ENCODE assay signal across 23 mouse cellular contexts in genomic region chr3:105501071-105501470, GRCm38 (mm10). TPM values are rescaled to one million over a fixed set of nuclear protein-coding genes. Genes with fewer than 3 reads are reported as not detected.
A peak's percentile ranks its signal among the peaks of the same experiment; 100 is the strongest.
DNase-seq lines count a peak whose midpoint lies in the region; ATAC-seq and TF ChIP-seq lines count a peak whose summit lies in the region.
"Had no signal": no experiment of that assay in that cellular context is flagged by ENCODE, and none has a peak within 500 bp of the region (broad histone marks: within the 10 kb centered on the region; RNA-seq: fewer than 3 reads in every experiment).

No protein-coding gene starts in this region.

- no peak for DNase-seq in kidney, postnatal 14 days
- peak; percentile 59 for DNase-seq in kidney, postnatal 0 days (ENCODE audit: low spot score)
- no peak for DNase-seq in kidney, adult 2 months
- peak; percentile 45 to 48 for DNase-seq in kidney, postnatal 4 days
- no peak for DNase-seq in kidney, postnatal 25 days
- DNase-seq: adrenal gland, adult 8-10 months; adrenal gland, postnatal 14 days; adrenal gland, postnatal 36 days; B cell, adult 2 months; cerebellum, adult 11-12 months; cerebellum, adult 2 months; cerebellum, adult 9-10 months; cerebellum, postnatal 10 days; cerebellum, postnatal 25 days had no signal

- no peak overlapping the region for H3K4me3 ChIP-seq in kidney, embryonic 14.5 days (ENCODE audit: low read length)
- no peak overlapping the region for H3K4me3 ChIP-seq in kidney, postnatal 0 days (replicated peaks; ENCODE audit: low read depth, low read length)
- no peak overlapping the region for H3K4me3 ChIP-seq in kidney, adult 2 months (ENCODE audit: insufficient read depth, low read depth, low read length)
- H3K4me3 ChIP-seq: embryonic facial prominence, embryonic 10.5 days; embryonic facial prominence, embryonic 12.5 days; forebrain, embryonic 13.5 days; forebrain, embryonic 15.5 days had no signal

- no peaks in the 10 kb centered on the region for H3K36me3 ChIP-seq in kidney, embryonic 14.5 days (ENCODE audit: control insufficient read depth, insufficient read depth, low read length)
- no peaks in the 10 kb centered on the region for H3K36me3 ChIP-seq in kidney, postnatal 0 days (ENCODE audit: insufficient read depth, low read length)
- H3K36me3 ChIP-seq in kidney, adult 2 months (ENCODE audit: control insufficient read depth, insufficient read depth, low read length), result no peaks in the 10 kb centered on the region
- H3K36me3 ChIP-seq: embryonic facial prominence, embryonic 10.5 days; embryonic facial prominence, embryonic 12.5 days; forebrain, embryonic 15.5 days; G1E had no signal

- no peak overlapping the region for H3K27ac ChIP-seq in kidney, embryonic 14.5 days (ENCODE audit: low read depth, low read length)
- H3K27ac ChIP-seq in kidney, postnatal 0 days, result no peak overlapping the region
- no peak overlapping the region for H3K27ac ChIP-seq in kidney, adult 2 months (ENCODE audit: insufficient read depth, low read depth, low read length)
- H3K27ac ChIP-seq: embryonic facial prominence, embryonic 10.5 days; embryonic facial prominence, embryonic 12.5 days; forebrain, embryonic 13.5 days; forebrain, embryonic 15.5 days had no signal

- WGBS in kidney, embryonic 14.5 days, result 63% methylated on average over 1 of the region's 1 CpGs
- WGBS in kidney, postnatal 0 days, result 48% methylated on average over 1 of the region's 1 CpGs
- WGBS in kidney, adult 2 months, result 63% methylated on average over 1 of the region's 1 CpGs

- 0 out of 2 replicates have a peak, but pooled peaks have one; percentile 72 for ATAC-seq in kidney, embryonic 14.5 days (ENCODE audit: low FRiP score, low TSS enrichment)
- ATAC-seq in kidney, postnatal 0 days (replicated peaks; ENCODE audit: low FRiP score, low read depth), result 0 out of 2 replicates have a peak, but pooled peaks have one; percentile 43
- ATAC-seq: activated CD4-positive, CD25-positive, alpha-beta regulatory T cell, adult 4 months; CD4-positive, CD25-positive, alpha-beta regulatory T cell, adult 4 months; forebrain, embryonic 13.5 days; forebrain, embryonic 15.5 days; Patski had no signal

- H3K4me2 ChIP-seq in kidney, embryonic 14.5 days (replicated peaks; ENCODE audit: low read depth, low read length), result no peak overlapping the region
- no peak overlapping the region for H3K4me2 ChIP-seq in kidney, postnatal 0 days (ENCODE audit: low read length)
- H3K4me2 ChIP-seq: embryonic facial prominence, embryonic 12.5 days; forebrain, embryonic 13.5 days; forebrain, embryonic 15.5 days had no signal

- no peaks in the 10 kb centered on the region for H3K27me3 ChIP-seq in kidney, embryonic 14.5 days (ENCODE audit: control insufficient read depth, insufficient read depth, low read length)
- no peaks in the 10 kb centered on the region for H3K27me3 ChIP-seq in kidney, postnatal 0 days (ENCODE audit: insufficient read depth, low read length)
- H3K27me3 ChIP-seq in kidney, adult 2 months (replicated peaks; ENCODE audit: control insufficient read depth, insufficient read depth, low read length), result no peaks in the 10 kb centered on the region
- H3K27me3 ChIP-seq: embryonic facial prominence, embryonic 12.5 days; forebrain, embryonic 13.5 days; forebrain, embryonic 15.5 days had no signal

- H3K9me3 ChIP-seq in kidney, embryonic 14.5 days (ENCODE audit: control insufficient read depth, low read length), result no peaks in the 10 kb centered on the region
- no peaks in the 10 kb centered on the region for H3K9me3 ChIP-seq in kidney, postnatal 0 days (replicated peaks; ENCODE audit: low read length)
- H3K9me3 ChIP-seq: embryonic facial prominence, embryonic 10.5 days; embryonic facial prominence, embryonic 12.5 days; forebrain, embryonic 13.5 days; forebrain, embryonic 15.5 days; G1E had no signal

- TF ChIP-seq CTCF in kidney, postnatal 0 days (IDR thresholded peaks at IDR 0.05; ENCODE audit: low read depth), result no peak
- TF ChIP-seq CTCF in kidney, adult 2 months (conservative IDR thresholded peaks at IDR 0.05; ENCODE audit: insufficient read depth, insufficient read length, low read depth, low read length), result no peak

- H3K4me1 ChIP-seq in kidney, embryonic 14.5 days (ENCODE audit: control insufficient read depth, insufficient read depth, low read length), result 0 out of 2 replicates have a peak, but pooled peaks cover 3% of the 10 kb centered on the region
- H3K4me1 ChIP-seq in kidney, postnatal 0 days (replicated peaks; ENCODE audit: insufficient read depth, low read length), result no peaks in the 10 kb centered on the region
- H3K4me1 ChIP-seq in kidney, adult 2 months (ENCODE audit: control insufficient read depth, insufficient read depth, low read length), result no peaks in the 10 kb centered on the region
- H3K4me1 ChIP-seq: embryonic facial prominence, embryonic 12.5 days had no signal

- TF ChIP-seq POLR2A in kidney, adult 2 months (IDR thresholded peaks at IDR 0.05; ENCODE audit: low read depth, low read length), result no peak

- no peak overlapping the region for H3K9ac ChIP-seq in kidney, embryonic 14.5 days (ENCODE audit: low read depth, low read length)
- no peak overlapping the region for H3K9ac ChIP-seq in kidney, postnatal 0 days (ENCODE audit: low read depth, low read length)
- H3K9ac ChIP-seq: embryonic facial prominence, embryonic 12.5 days; forebrain, embryonic 13.5 days; forebrain, embryonic 15.5 days had no signal

RNA-seq across cellular contexts. Expression of gene Kcnd3, which starts 48.9 kb away (rescaled TPM):
- polyA plus RNA-seq in kidney, embryonic 14.5 days (2014; fragmentation: Nextera tagmentation; extraction: Ambion mirVana), result 1.5 and 2.8 TPM in 2 replicates
- 2.9 TPM in 2 replicates for polyA plus RNA-seq in kidney, postnatal 0 days (2015; fragmentation: Nextera tagmentation; extraction: Ambion mirVana)
- polyA plus RNA-seq in kidney, adult 2 months (2012; rRNA removed), result 5.0 TPM in 2 replicates
- polyA plus RNA-seq: activated CD4-positive, CD25-positive, alpha-beta regulatory T cell, adult 4 months; G1E had no signal

Comparison
In these comparisons a context has a peak if more than half of its experiments do, and no peak if none do; other contexts are left out.
1. DNase-seq: peak in kidney, postnatal 0 days (single experiment) and kidney, postnatal 4 days (2 of 2); none in kidney, postnatal 14 days (single experiment), kidney, adult 2 months (single experiment) and kidney, postnatal 25 days (0 of 2).